Mouse (Mus musculus) heart, postnatal 0 days (tissue): ENCODE results near the gene Far2.

ENCODE experiments used
- CTCF ChIP-seq: IDR thresholded peaks from 2 replicates; pipeline ENCODE4 v1.5.1; 2016; ENCODE audit warnings: antibody characterized with exemption, control low read depth, low read depth
- EP300 ChIP-seq: IDR thresholded peaks from 2 replicates; pipeline ENCODE4 v1.6.1; 2016; ENCODE audit warnings: antibody characterized with exemption, low read depth

- TF ChIP-seq CTCF (no peak), EP300 (no peak)
Observed at GRCm38 (mm10) chr6:148101977-148102376, 54.9 kb downstream of the Far2 start.
